Mouse (Mus musculus) splenic B cell, adult 2 months (primary cell): ENCODE data around the gene Gga3.

Source experiments
- DNase-seq: peaks from one replicate; pipeline ENCODE4 v3.0.0-alpha.2; 2011; ENCODE audit warnings: low read depth, low spot score
- H3K27me3 ChIP-seq: 2 replicates; pipeline ENCODE4 v1.6.1; 2012; ENCODE audit warnings: mild to moderate bottlenecking, low read length, moderate library complexity, mixed read lengths; ENCODE audit not compliant: control insufficient read depth, poor library complexity, insufficient read depth, severe bottlenecking
- H3K36me3 ChIP-seq: 2 replicates; pipeline ENCODE4 v1.6.1; 2012; ENCODE audit warnings: mild to moderate bottlenecking, low read length, moderate library complexity, mixed read lengths; ENCODE audit not compliant: control insufficient read depth, poor library complexity, insufficient read depth, severe bottlenecking

Gga3 gene

GRCm38 (mm10) chr11:115612059-115612409 is 8.2 kb upstream of the Gga3 start:
- Histone ChIP-seq H3K27me3 (no peaks in the 10 kb centered on the region), H3K36me3 (peaks cover 9% of the 10 kb centered on the region)
- DNase-seq: peak; percentile 41

- H3K27me3 ChIP-seq: no peaks in the 10 kb centered on the region
- peaks cover 14% of the 10 kb centered on the region for H3K36me3 ChIP-seq
- no peak for DNase-seq
Observed at GRCm38 (mm10) chr11:115611173-115611572, 7.3 kb upstream of the Gga3 start.

- Histone ChIP-seq H3K36me3 (peaks cover 13% of the 10 kb centered on the region), H3K27me3 (no peaks in the 10 kb centered on the region)
Observed at GRCm38 (mm10) chr11:115609576-115609975, 5.7 kb upstream of the Gga3 start.

GRCm38 (mm10) chr11:115608421-115609399 is 4.9 kb upstream of the Gga3 start:
- Histone ChIP-seq H3K36me3 (peaks cover 13% of the 10 kb centered on the region), H3K27me3 (no peaks in the 10 kb centered on the region)
- DNase-seq: no peak

More at GRCm38 (mm10) chr11:115609576-115609975, 5.7 kb upstream of the Gga3 start:
- DNase-seq: no peak

- peaks cover 13% of the 10 kb centered on the region for H3K36me3 ChIP-seq
- H3K27me3 ChIP-seq: no peaks in the 10 kb centered on the region
- no peak for DNase-seq
Observed at GRCm38 (mm10) chr11:115606733-115607132, 2.9 kb upstream of the Gga3 start.

- Histone ChIP-seq H3K36me3 (peaks cover 12% of the 10 kb centered on the region), H3K27me3 (no peaks in the 10 kb centered on the region)
- peak; percentile 50 for DNase-seq
Observed at GRCm38 (mm10) chr11:115604304-115604696, 449 bp upstream of the Gga3 start.

GRCm38 (mm10) chr11:115603128-115603475 is 749 bp downstream of the Gga3 start:
- Histone ChIP-seq H3K27me3 (no peaks in the 10 kb centered on the region), H3K36me3 (peaks cover 12% of the 10 kb centered on the region)
- DNase-seq: no peak

- Histone ChIP-seq H3K36me3 (peaks cover 3% of the 10 kb centered on the region), H3K27me3 (no peaks in the 10 kb centered on the region)
- DNase-seq: peak; percentile 48
Observed at GRCm38 (mm10) chr11:115601174-115601573, 2.7 kb downstream of the Gga3 start.

- no peaks in the 10 kb centered on the region for H3K27me3 ChIP-seq
- H3K36me3 ChIP-seq: peaks cover 1% of the 10 kb centered on the region
- peak; percentile 58 for DNase-seq
Observed at GRCm38 (mm10) chr11:115600743-115601142, 3.1 kb downstream of the Gga3 start.

GRCm38 (mm10) chr11:115599722-115600121 is 4.1 kb downstream of the Gga3 start:
- Histone ChIP-seq H3K36me3 (peaks cover 1% of the 10 kb centered on the region), H3K27me3 (no peaks in the 10 kb centered on the region)
- no peak for DNase-seq

- H3K27me3 ChIP-seq: no peaks in the 10 kb centered on the region
- H3K36me3 ChIP-seq: peaks cover 1% of the 10 kb centered on the region
- DNase-seq: no peak
Observed at GRCm38 (mm10) chr11:115598309-115598708, 5.5 kb downstream of the Gga3 start.

- H3K27me3 ChIP-seq: no peaks in the 10 kb centered on the region
- H3K36me3 ChIP-seq: peaks cover 9% of the 10 kb centered on the region; the same call in 1 of the 2 replicates
- DNase-seq: no peak
Observed at GRCm38 (mm10) chr11:115595209-115595608, 8.6 kb downstream of the Gga3 start.

GRCm38 (mm10) chr11:115590526-115591075 is 13.2 kb downstream of the Gga3 start:
- DNase-seq: no peak
- H3K36me3 ChIP-seq: peaks cover 14% of the 10 kb centered on the region
- H3K27me3 ChIP-seq: no peaks in the 10 kb centered on the region

GRCm38 (mm10) chr11:115587984-115588383 is 15.9 kb downstream of the Gga3 start:
- peaks cover 25% of the 10 kb centered on the region for H3K36me3 ChIP-seq
- DNase-seq: no peak
- no peaks in the 10 kb centered on the region for H3K27me3 ChIP-seq

- DNase-seq: no peak
- H3K27me3 ChIP-seq: no peaks in the 10 kb centered on the region
- peaks cover 22% of the 10 kb centered on the region for H3K36me3 ChIP-seq
Observed at GRCm38 (mm10) chr11:115586403-115586802, 17.4 kb downstream of the Gga3 start.
